Mouse (Mus musculus) left cerebral cortex, postnatal 36 days (tissue): ENCODE data around the gene Usp26. TPM values are rescaled to one million over a fixed set of nuclear protein-coding genes. Genes with fewer than 3 reads are reported as not detected.
A peak's percentile ranks its signal among the peaks of the same experiment; 100 is the strongest.

Experiments used
- DNase-seq, 2 experiments: peaks; one replicate each; pipeline ENCODE4 v3.0.0; 2021 to 2022; ENCODE audit warnings: low spot score in 2 of 2, mixed read lengths in 1 of 2
- intact Hi-C: fragments of 180-260 bp; cut with DNase I; formaldehyde crosslinking; loops from one replicate; pipeline ENCODE4 v1.15.1; 2025
- total RNA-seq, 2 experiments: library from RNA; stranded (reverse); gene quantifications; 2 replicates each; pipeline ENCODE4 v1.2.3; 2021

Gene Usp26
- total RNA-seq, result not detected

DNA sequence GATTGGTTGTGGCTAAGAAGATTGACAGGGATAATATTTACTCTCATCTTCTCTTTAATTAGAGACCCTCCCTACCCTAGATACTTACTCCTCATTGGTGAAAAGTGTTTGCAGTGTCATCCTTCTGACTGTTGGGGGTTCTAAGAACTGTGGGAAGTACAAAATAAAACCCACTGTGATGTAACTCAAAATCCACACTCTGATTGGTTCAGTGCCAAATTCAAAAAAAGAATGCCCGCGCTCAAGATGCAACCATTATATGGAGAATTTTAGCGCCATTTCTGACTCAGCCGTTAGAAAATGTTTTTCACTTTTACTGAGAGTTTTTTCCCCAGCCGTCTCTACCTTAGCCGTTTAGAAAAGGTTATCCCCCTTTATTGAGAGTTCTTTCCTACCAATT is at the start of gene Usp26:
Usp26 (minus strand) TSS at position 101 of the 400 bp plus-strand sequence.
- intact Hi-C loops, result no loop called here
- DNase-seq, result no peak

DNA sequence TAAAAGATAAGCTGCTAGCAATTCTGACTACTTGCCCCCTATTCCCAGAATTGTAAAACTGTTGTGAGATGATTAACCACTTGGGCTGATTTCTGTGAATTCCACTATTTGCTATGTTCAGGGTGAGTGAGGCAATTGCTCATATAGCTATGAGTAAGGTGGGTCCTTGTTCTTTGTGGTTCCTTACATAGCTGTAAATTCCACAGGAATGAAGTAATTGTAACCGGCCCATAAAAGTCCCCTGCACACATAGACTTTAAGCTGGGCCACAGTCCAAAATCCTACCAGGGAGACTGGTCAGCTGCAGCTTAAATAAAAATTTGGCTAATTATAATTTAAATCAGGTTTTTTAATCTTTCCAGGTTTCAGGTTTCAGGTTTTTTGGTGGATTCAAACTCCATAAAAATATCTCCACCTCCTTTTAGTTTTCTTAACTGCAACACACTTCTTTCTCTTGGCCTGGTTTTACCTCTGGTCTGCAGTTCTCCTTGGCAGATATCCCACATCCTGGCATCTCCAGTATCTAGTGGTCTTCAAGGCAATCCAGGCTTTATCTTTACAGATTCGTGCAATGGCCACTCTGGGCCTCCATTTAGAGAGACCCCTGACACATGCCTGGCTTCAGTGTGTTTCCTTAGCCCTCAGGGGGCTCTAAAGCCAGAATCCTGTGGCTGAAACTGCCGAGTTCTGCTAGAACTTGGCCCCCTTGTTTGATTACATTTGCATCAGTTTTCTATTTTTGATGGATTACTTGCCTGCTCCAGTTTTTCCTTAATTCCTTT is 13.6 kb upstream of the Usp26 start:
- intact Hi-C loops, result no loop called here
- no peak for DNase-seq

DNA sequence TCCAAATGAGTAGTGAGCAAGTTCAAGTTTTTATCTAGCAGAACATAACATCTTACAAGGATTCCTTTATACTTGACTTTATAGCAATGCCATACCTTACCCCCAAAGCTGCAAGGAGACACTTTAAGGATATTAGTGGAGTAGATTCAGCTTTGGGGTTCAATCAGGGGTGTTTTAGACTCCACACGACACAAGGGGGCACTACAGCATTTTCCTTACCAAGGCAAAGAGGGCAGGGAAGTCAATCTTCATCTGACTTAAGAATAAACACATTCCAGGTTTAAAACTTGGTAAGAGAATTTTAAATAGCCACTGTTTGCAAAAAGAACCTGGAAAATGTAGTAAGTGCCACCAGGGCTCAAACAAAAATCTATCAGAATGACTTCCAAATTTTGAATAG is 33.6 kb downstream of the Usp26 start:
- intact Hi-C loops, result loop anchor here (5.0 kb wide), 2 partner anchors 145 to 605 kb away; no protein-coding TSS in a partner anchor
- no peak for DNase-seq

DNA sequence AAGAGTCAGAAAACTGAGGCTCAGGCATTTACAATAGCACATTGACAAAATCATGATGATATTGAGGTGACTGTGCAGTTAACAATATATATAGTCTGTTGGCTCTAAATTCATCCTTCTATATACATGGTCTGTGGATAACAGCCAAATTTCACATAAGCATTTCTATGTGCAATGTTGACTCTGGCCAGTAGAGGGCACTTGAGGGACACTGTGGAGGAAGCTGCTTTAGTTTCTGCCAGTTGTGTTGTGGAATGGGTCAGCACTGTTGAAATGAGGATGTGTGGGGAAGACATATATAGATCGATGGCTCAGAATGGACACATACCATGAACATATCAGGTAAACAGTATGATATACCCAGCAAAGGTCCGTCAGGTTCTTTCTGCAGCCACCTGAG is 64.6 kb downstream of the Usp26 start:
- intact Hi-C loops, result no loop called here
- DNase-seq, result peak; percentile 22 to 38

GRCm38 (mm10) chrX:51714086-51714745 is 86.8 kb downstream of the Usp26 start:
- DNase-seq, result no peak
- intact Hi-C loops, result loop anchor here (5.0 kb wide), 1 partner anchor 43 kb away; no protein-coding TSS in a partner anchor

- intact Hi-C loops, result loop anchor here (5.0 kb wide), 1 partner anchor 44 kb away; no protein-coding TSS in a partner anchor
- DNase-seq, result no peak
Observed at GRCm38 (mm10) chrX:51712996-51713395, 88.0 kb downstream of the Usp26 start.

Other genes with a start within 250 kb of the Usp26 start
- 10 to 100 TPM; 37.2 to 39.9 TPM for gene Hs6st2, start 119.4 kb downstream of the Usp26 start, total RNA-seq
- gene 1700080O16Rik, start 171.5 kb upstream of the Usp26 start, total RNA-seq, result not detected